Mouse (Mus musculus) erythroblast, embryonic 14.5 days (primary cell): Measurements from ENCODE around the gene Tecpr2.

Source experiments
- GATA1 ChIP-seq: IDR thresholded peaks from 2 replicates; pipeline ENCODE4 v1.6.1; 2012; ENCODE audit warnings: low read length, inconsistent platforms, mixed read lengths
- TAL1 ChIP-seq: IDR thresholded peaks from 3 replicates; pipeline ENCODE4 v1.6.1; 2012; ENCODE audit warnings: low read length, inconsistent platforms, mixed read lengths

GRCm38 (mm10) chr12:110841731-110842493 is 47.2 kb upstream of the Tecpr2 start:
- TF ChIP-seq TAL1 (no peak), GATA1 (no peak)
